Mouse (Mus musculus): ENCODE measurements around the gene Gpr161.
"Not testable (repeated sequence)": the region's sequence is repeated elsewhere in the genome, so short reads cannot be mapped to it uniquely, and the experiment has no call there.

The Gpr161 gene

GRCm38 (mm10) chr1:165320141-165320934 is 24.7 kb downstream of the Gpr161 start:
- DNase-seq = peak; percentile 75 to 87

DNA sequence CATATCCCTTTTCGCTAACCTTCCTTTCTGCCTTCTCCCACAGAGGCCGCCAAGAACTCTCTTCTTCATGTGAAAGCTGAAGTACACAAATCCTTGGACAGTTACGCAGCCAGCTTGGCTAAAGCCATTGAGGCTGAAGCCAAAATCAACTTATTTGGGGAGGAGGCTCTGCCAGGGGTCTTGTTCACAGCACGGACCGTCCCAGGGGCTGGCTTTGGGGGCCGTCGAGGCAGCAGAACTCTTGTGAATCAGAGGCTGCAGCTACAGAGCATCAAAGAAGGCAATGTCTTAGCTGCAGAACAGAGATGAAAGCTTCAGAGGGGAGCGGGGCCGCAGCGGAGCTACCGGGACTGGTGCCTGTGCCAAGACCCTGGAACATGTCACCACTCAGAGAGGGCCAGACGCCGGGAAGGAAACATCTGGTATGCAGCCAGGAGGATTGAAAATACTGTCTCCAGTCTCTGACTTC is 25.8 kb downstream of the Gpr161 start:
- DNase-seq = no peak

- no peak for DNase-seq
These were observed 26.3 kb downstream of the Gpr161 start for GRCm38 (mm10) chr1:165321891-165322290.

DNA sequence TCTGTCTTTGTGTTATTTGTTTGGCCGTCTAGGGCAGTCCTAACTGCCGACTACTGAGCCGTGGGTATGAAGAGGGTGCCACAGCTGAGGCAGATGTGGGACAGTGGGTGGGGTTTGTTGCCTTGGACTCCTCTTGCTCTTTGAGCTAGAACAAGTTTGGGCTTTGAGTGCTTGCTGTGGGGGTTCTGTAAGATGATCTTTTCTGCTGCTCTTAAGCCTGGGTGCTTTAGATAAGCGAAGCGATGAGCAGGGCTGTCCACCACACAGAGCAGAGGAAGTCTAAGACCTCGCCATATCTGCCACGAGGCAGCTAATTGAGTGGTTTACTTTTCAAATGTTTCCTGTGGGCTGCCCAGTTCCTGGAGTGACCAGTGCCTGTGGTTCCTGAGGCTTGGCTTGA is 27.3 kb downstream of the Gpr161 start:
- no peak for DNase-seq

- DNase-seq = no peak
These were observed 31.8 kb downstream of the Gpr161 start for GRCm38 (mm10) chr1:165327370-165327769.

DNA sequence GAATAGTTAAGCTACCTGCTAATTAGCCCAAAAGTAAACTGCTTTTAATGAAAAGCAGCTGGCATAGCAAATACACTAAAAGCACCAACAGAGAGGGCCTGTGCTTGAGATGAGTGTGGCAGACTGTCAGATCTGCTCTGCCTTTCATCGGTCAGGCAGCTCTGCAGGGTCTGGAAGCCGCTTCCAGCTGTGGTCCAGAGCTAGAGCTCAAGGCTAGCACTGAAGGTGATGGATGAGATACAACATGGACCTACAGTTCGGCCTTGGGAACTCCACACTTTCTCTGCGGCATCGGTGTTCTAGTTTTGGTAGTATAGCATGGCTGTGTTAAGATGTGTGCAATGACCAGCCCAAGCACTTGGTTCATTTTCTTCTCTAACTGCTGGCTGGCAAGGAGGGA is 32.2 kb downstream of the Gpr161 start:
- no peak for DNase-seq

GRCm38 (mm10) chr1:165328384-165329289 is 33.0 kb downstream of the Gpr161 start:
- DNase-seq = not testable (repeated sequence)

DNA sequence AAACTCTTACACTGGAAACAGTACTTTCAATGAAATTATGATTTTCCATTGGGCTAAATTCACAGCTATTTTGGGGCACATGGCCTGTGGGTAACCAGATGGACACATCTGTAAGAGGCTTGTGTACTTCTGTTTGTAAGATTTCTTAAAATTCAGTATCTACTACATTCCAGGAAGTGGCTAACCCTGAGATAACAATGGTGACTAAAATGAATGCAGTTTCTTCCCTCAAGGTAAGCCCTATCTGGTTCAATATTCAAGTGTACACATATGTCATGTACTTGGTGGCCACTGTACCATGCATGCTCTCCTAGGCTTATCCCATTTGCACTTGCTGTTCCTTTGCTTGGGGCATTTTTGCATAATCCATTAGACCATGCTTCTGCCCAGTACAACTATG is 35.3 kb downstream of the Gpr161 start:
- DNase-seq = no peak

- no peak for DNase-seq
These were observed 37.2 kb downstream of the Gpr161 start for GRCm38 (mm10) chr1:165332797-165333196.

- DNase-seq = no peak
These were observed 46.5 kb downstream of the Gpr161 start for GRCm38 (mm10) chr1:165342126-165342525.

- no peak for DNase-seq
These were observed 48.9 kb downstream of the Gpr161 start for GRCm38 (mm10) chr1:165344453-165344852.

DNA sequence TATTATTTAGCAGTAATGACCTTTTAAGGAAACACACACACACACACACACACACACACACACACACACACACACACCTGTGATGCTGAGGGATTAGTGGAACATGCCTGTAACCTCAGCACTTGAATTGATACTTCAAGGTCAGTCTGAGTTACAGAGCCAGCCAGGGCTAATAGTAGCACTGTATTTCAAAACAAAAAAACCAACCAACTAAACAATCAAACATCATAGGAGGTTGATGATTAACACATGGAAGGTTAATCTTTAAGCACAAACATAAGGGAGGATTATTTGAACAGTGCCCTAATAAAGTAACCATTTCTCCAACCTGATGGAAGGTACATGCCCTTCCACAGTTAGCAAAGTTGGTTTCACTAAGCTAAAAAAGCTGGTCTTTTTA is 53.0 kb downstream of the Gpr161 start:
- no peak for DNase-seq

GRCm38 (mm10) chr1:165356347-165356746 is 60.8 kb downstream of the Gpr161 start:
- DNase-seq = no peak

DNA sequence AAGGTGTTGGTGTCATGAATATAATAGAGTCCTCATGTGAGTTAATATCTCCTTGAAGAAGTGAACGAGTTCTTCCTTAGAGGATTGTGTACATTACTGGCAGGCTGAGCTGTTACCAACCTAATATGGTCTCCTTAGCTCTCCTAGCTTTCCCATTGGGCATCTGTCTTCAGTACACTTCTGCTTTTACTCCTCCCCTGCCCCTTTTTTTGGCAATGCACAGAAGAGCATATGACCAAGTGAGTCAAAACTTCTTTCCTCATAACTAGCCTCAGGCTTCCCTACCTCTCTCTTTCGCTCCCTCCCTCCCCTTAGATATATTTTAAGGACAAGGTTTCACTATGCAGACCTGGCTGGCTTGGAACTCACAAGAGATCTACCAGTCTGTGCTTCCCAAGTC is 67.7 kb downstream of the Gpr161 start:
- no peak for DNase-seq

DNA sequence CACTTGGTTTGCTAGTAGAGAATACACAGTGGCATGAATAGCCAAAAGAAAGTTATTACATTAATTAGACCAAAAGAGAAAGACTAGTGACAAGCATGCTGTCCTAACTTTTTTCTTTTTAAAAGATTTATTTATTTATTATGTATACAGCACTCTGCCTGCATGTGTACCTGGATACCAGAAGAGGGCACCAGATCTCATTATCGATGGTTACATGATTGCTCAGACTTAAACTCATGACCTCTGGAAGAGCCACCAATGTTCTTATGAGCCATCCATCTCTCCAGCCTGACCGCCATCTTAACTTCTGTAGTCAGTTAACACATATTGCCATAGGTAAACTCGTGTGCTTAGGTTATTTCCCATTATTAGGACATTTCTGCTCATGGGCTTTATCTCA is 69.5 kb downstream of the Gpr161 start:
- DNase-seq = no peak

DNA sequence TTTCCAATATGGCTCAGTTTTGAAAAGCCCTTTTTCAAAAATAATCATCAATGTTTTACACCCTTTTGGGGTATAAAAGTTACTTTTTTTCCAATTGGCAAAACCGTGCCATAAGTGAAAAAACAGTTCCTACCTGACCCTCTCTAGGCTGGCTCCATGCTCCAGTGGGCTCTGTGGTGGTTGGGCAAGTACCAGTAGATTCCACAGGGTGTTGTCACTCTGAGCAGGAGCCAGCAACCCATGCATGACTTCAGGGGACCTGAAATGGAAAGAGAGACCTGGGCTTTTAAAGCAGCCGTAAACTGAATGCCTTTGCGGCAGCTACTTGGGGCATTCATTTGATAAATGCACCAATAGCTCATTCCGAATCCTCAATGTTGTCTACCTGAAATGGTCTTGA is 75.4 kb downstream of the Gpr161 start:
- DNase-seq = no peak

DNA sequence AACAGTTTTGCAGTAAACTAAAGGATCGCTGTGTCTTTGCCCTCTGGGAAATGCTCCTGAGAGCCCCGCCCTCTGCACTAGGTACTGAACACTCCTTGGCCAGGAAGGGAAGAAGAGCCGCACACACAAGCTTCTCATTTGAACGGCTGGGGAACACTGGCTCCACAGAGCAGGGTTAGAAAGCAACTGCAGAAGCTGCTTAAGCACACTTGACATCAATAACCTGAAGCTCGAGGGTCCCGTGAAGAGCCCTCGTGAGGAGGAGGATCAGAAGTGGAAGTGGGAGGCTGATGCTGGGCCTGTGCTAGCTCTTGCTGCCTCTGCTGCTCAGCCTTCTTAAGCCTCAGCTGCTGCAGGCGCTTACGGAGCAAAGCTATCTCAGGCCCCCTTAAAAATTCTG is 78.2 kb downstream of the Gpr161 start:
- DNase-seq = no peak
